Comparison of ENCODE assay signal across 8 mouse cellular contexts in genomic region chr7:42642152-42643115, GRCm38 (mm10). TPM values are rescaled to one million over a fixed set of nuclear protein-coding genes. Genes with fewer than 3 reads are reported as not detected.
DNase-seq lines count a peak whose midpoint lies in the region.

Zfp976 (minus strand) TSS chr7:42642588.

- DNase-seq in adrenal gland, adult (ENCODE audit: inconsistent age in 2 of 2, low spot score in 1 of 2): peak; percentile 78 to 93
- DNase-seq in embryo, embryonic 10.5 days (ENCODE audit: low spot score): peak; percentile 79
- peak; percentile 42 for DNase-seq in gastrocnemius, postnatal 10 days
- peak; percentile 31 for DNase-seq in hindlimb bud, embryonic 11.5 days (ENCODE audit: extremely low spot score, low read depth, low spot score)
- DNase-seq in left cerebral cortex, adult 18-20 months (ENCODE audit: low spot score in 2 of 2): peak; percentile 35 to 64
- peak; percentile 89 for DNase-seq in lung, postnatal 36 days
- DNase-seq in retina, postnatal 7 days (ENCODE audit: low read depth, low spot score): peak; percentile 24
- DNase-seq in urinary bladder, adult 2 months (ENCODE audit: low spot score): peak; percentile 45

RNA-seq across cellular contexts. Expression of gene Zfp976, which starts in this region (rescaled TPM):
- total RNA-seq in gastrocnemius, postnatal 10 days (2021): 1 to 10 TPM; 1.1 to 1.2 TPM
- total RNA-seq in left cerebral cortex, adult 18-20 months (2021): 1 to 10 TPM; 2.7 to 2.9 TPM
- polyA plus RNA-seq in urinary bladder, adult 2 months (2012; rRNA removed): 3.0 and 3.1 TPM in 2 replicates

Comparison
In these comparisons a context has a peak if more than half of its experiments do, and no peak if none do; other contexts are left out.
1. Peak in every context shown above with its lines: DNase-seq.
2. DNase-seq: peak in every context shown above with its lines; median percentile 89 in lung, postnatal 36 days; 86 in adrenal gland, adult; 79 in embryo, embryonic 10.5 days; 50 in left cerebral cortex, adult 18-20 months; 45 in urinary bladder, adult 2 months; 42 in gastrocnemius, postnatal 10 days; 31 in hindlimb bud, embryonic 11.5 days; 24 in retina, postnatal 7 days.